Mouse (Mus musculus): ENCODE measurements around the gene Eif6. TPM values are rescaled to one million over a fixed set of nuclear protein-coding genes. Genes with fewer than 3 reads are reported as not detected.

Gene Eif6
- total RNA-seq, 2 experiments from 2014 or later, result 51.1 to 52.0 TPM

GRCm38 (mm10) chr2:155794674-155795445 lies 31.9 kb downstream of the Eif6 start:
- no peak for DNase-seq (ENCODE audit: low spot score)
- intact Hi-C loops (cut with DNase I), result no loop called here

- intact Hi-C loops (cut with DNase I), result no loop called here
- no peak for DNase-seq (ENCODE audit: low spot score)
These were observed 33.8 kb downstream of the Eif6 start for GRCm38 (mm10) chr2:155792899-155793298.

GRCm38 (mm10) chr2:155787949-155788931 lies 38.5 kb downstream of the Eif6 start:
- intact Hi-C loops (cut with DNase I), result no loop called here

GRCm38 (mm10) chr2:155786905-155787304 lies 39.8 kb downstream of the Eif6 start:
- intact Hi-C loops (cut with DNase I), result no loop called here
- DNase-seq (ENCODE audit: low spot score), result no peak

More at GRCm38 (mm10) chr2:155787949-155788931, 38.5 kb downstream of the Eif6 start:
- no peak for DNase-seq (ENCODE audit: low spot score)

GRCm38 (mm10) chr2:155784534-155784933 lies 42.2 kb downstream of the Eif6 start:
- intact Hi-C loops (cut with DNase I), result no loop called here
- no peak for DNase-seq (ENCODE audit: low spot score)

GRCm38 (mm10) chr2:155779506-155779905 lies 47.2 kb downstream of the Eif6 start:
- DNase-seq (ENCODE audit: low spot score), result no peak
- intact Hi-C loops (cut with DNase I), result no loop called here

- no peak for DNase-seq (ENCODE audit: low spot score)
- intact Hi-C loops (cut with DNase I), result no loop called here
These were observed 47.7 kb downstream of the Eif6 start for GRCm38 (mm10) chr2:155779066-155779465.

GRCm38 (mm10) chr2:155778004-155778403 lies 48.7 kb downstream of the Eif6 start:
- intact Hi-C loops (cut with DNase I), result no loop called here
- DNase-seq (ENCODE audit: low spot score), result no peak

GRCm38 (mm10) chr2:155777688-155777985 lies 49.1 kb downstream of the Eif6 start:
- intact Hi-C loops (cut with DNase I), result no loop called here
- DNase-seq (ENCODE audit: low spot score), result no peak

GRCm38 (mm10) chr2:155776824-155777687 lies 49.7 kb downstream of the Eif6 start:
- intact Hi-C loops (cut with DNase I), result no loop called here
- no peak for DNase-seq (ENCODE audit: low spot score)

- intact Hi-C loops (cut with DNase I), result no loop called here
These were observed 51.0 kb downstream of the Eif6 start for GRCm38 (mm10) chr2:155775685-155776263.

GRCm38 (mm10) chr2:155774927-155775684 lies 51.6 kb downstream of the Eif6 start, which contains the start of gene Mmp24:
TSS of gene Mmp24 (plus strand) at chr2:155775342.
- no peak for DNase-seq (ENCODE audit: low spot score)
- intact Hi-C loops (cut with DNase I), result no loop called here

More at GRCm38 (mm10) chr2:155775685-155776263, 51.0 kb downstream of the Eif6 start:
- DNase-seq (ENCODE audit: low spot score), result no peak

- DNase-seq (ENCODE audit: low spot score), result no peak
- intact Hi-C loops (cut with DNase I), result no loop called here
These were observed 52.3 kb downstream of the Eif6 start for GRCm38 (mm10) chr2:155774261-155774926.

GRCm38 (mm10) chr2:155773664-155774063 lies 53.1 kb downstream of the Eif6 start:
- intact Hi-C loops (cut with DNase I), result no loop called here
- DNase-seq (ENCODE audit: low spot score), result no peak

Measured in heart, postnatal 25 days (tissue).